Mouse (Mus musculus) mouse trophoblast stem cell (cell line): ENCODE measurements around the gene Krt16.
"Not testable (repeated sequence)": the region's sequence is repeated elsewhere in the genome, so short reads cannot be mapped to it uniquely, and the experiment has no call there.

Experiments used
- in situ Hi-C, 2 experiments: fragments of 300-500 bp; cut with MseI, MboI; formaldehyde crosslinking; loops; 2 replicates in 1 of 2; 3 replicates in 1 of 2; pipeline ENCODE4 v1.15.1; 2025

The Krt16 gene

GRCm38 (mm10) chr11:100259079-100259478 is 10.4 kb upstream of the Krt16 start:
- in situ Hi-C loops, result no loop called here

GRCm38 (mm10) chr11:100257967-100258366 is 9.3 kb upstream of the Krt16 start:
- in situ Hi-C loops, result no loop called here

- in situ Hi-C loops, result no loop called here
These were observed 6.8 kb upstream of the Krt16 start for GRCm38 (mm10) chr11:100255514-100255913.

- in situ Hi-C loops, result no loop called here
These were observed 5.8 kb upstream of the Krt16 start for GRCm38 (mm10) chr11:100254360-100255090.

- in situ Hi-C loops, result not testable (repeated sequence)
These were observed 2.2 kb downstream of the Krt16 start for GRCm38 (mm10) chr11:100246471-100246870.

- in situ Hi-C loops, result not testable (repeated sequence)
These were observed 8.4 kb downstream of the Krt16 start for GRCm38 (mm10) chr11:100240272-100240671.

GRCm38 (mm10) chr11:100221741-100222140 is 27.0 kb downstream of the Krt16 start:
- in situ Hi-C loops, result no loop called here

GRCm38 (mm10) chr11:100219304-100219703 is 29.4 kb downstream of the Krt16 start:
- in situ Hi-C loops, result no loop called here

- in situ Hi-C loops, result no loop called here
These were observed 40.2 kb downstream of the Krt16 start for GRCm38 (mm10) chr11:100208542-100208941.

GRCm38 (mm10) chr11:100207498-100207897 is 41.2 kb downstream of the Krt16 start, which contains the start of gene Krt14:
Krt14 (minus strand) TSS chr11:100207548.
- in situ Hi-C loops, result no loop called here

- in situ Hi-C loops, result no loop called here
These were observed 45.3 kb downstream of the Krt16 start for GRCm38 (mm10) chr11:100203448-100203847.

GRCm38 (mm10) chr11:100202906-100203305 is 45.8 kb downstream of the Krt16 start:
- in situ Hi-C loops, result no loop called here

- in situ Hi-C loops, result no loop called here
These were observed 48.4 kb downstream of the Krt16 start for GRCm38 (mm10) chr11:100200104-100200820.

GRCm38 (mm10) chr11:100198666-100199065 is 50.0 kb downstream of the Krt16 start:
- in situ Hi-C loops, result no loop called here
